Mouse (Mus musculus): ENCODE results near the gene Scn5a. TPM values are rescaled to one million over a fixed set of nuclear protein-coding genes. Genes with fewer than 3 reads are reported as not detected.
A peak's percentile ranks its signal among the peaks of the same experiment; 100 is the strongest.

Scn5a gene
- polyA plus RNA-seq, 1 experiment from 2014 or later = 0.10 TPM

- Histone ChIP-seq H3K9ac (replicated peaks; ENCODE audit: low read depth, low read length) (no peak overlapping the region), H3K27ac (ENCODE audit: low read length) (no peak overlapping the region), H3K9me3 (ENCODE audit: control insufficient read depth, low read depth, low read length) (no peaks in the 10 kb centered on the region), H3K4me1 (ENCODE audit: control insufficient read depth, insufficient read depth, low read length) (0 out of 2 replicates have a peak, but pooled peaks cover 2% of the 10 kb centered on the region), H3K4me2 (replicated peaks; ENCODE audit: low read depth, low read length) (no peak overlapping the region), H3K27me3 (ENCODE audit: control insufficient read depth, insufficient read depth, low read length) (no peaks in the 10 kb centered on the region), H3K4me3 (ENCODE audit: low read depth, low read length) (no peak overlapping the region), H3K36me3 (ENCODE audit: control insufficient read depth, insufficient read depth, low read length) (no peaks in the 10 kb centered on the region)
- ATAC-seq (ENCODE audit: insufficient number of reproducible peaks, insufficient read depth, low FRiP score, low read depth) = peak; percentile 28; the same call in 1 of the 2 replicates
- 33% methylated on average over 5 of the region's 5 CpGs for WGBS
These were observed 81.9 kb downstream of the Scn5a start for GRCm38 (mm10) chr9:119496960-119497359.

- WGBS = 83% methylated on average over 9 of the region's 9 CpGs
- Histone ChIP-seq H3K4me2 (replicated peaks; ENCODE audit: low read depth, low read length) (no peak overlapping the region), H3K27ac (ENCODE audit: low read length) (no peak overlapping the region), H3K27me3 (ENCODE audit: control insufficient read depth, insufficient read depth, low read length) (no peaks in the 10 kb centered on the region), H3K9ac (replicated peaks; ENCODE audit: low read depth, low read length) (no peak overlapping the region), H3K36me3 (ENCODE audit: control insufficient read depth, insufficient read depth, low read length) (no peaks in the 10 kb centered on the region), H3K4me1 (ENCODE audit: control insufficient read depth, insufficient read depth, low read length) (0 out of 2 replicates have a peak, but pooled peaks cover 2% of the 10 kb centered on the region), H3K9me3 (ENCODE audit: control insufficient read depth, low read depth, low read length) (no peaks in the 10 kb centered on the region), H3K4me3 (ENCODE audit: low read depth, low read length) (no peak overlapping the region)
- ATAC-seq (ENCODE audit: insufficient number of reproducible peaks, insufficient read depth, low FRiP score, low read depth) = no peak
These were observed 82.5 kb downstream of the Scn5a start for GRCm38 (mm10) chr9:119496354-119496753.

GRCm38 (mm10) chr9:119484868-119485267 is 93.9 kb downstream of the Scn5a start:
- Histone ChIP-seq H3K9ac (replicated peaks; ENCODE audit: low read depth, low read length) (no peak overlapping the region), H3K27me3 (ENCODE audit: control insufficient read depth, insufficient read depth, low read length) (no peaks in the 10 kb centered on the region), H3K4me1 (ENCODE audit: control insufficient read depth, insufficient read depth, low read length) (no peaks in the 10 kb centered on the region), H3K9me3 (ENCODE audit: control insufficient read depth, low read depth, low read length) (no peaks in the 10 kb centered on the region), H3K4me3 (ENCODE audit: low read depth, low read length) (no peak overlapping the region), H3K4me2 (replicated peaks; ENCODE audit: low read depth, low read length) (no peak overlapping the region), H3K27ac (ENCODE audit: low read length) (no peak overlapping the region), H3K36me3 (ENCODE audit: control insufficient read depth, insufficient read depth, low read length) (no peaks in the 10 kb centered on the region)
- ATAC-seq (ENCODE audit: insufficient number of reproducible peaks, insufficient read depth, low FRiP score, low read depth) = no peak
- 79% methylated on average over 13 of the region's 13 CpGs for WGBS

GRCm38 (mm10) chr9:119484420-119484819 is 94.4 kb downstream of the Scn5a start:
- H3K9ac ChIP-seq (replicated peaks; ENCODE audit: low read depth, low read length) = no peak overlapping the region
- ATAC-seq (ENCODE audit: insufficient number of reproducible peaks, insufficient read depth, low FRiP score, low read depth) = no peak
- 57% methylated on average over 9 of the region's 9 CpGs for WGBS

GRCm38 (mm10) chr9:119483554-119484353 is 95.1 kb downstream of the Scn5a start:
- Histone ChIP-seq H3K27ac (ENCODE audit: low read length) (no peak overlapping the region), H3K4me2 (replicated peaks; ENCODE audit: low read depth, low read length) (no peak overlapping the region), H3K9ac (replicated peaks; ENCODE audit: low read depth, low read length) (no peak overlapping the region), H3K4me3 (ENCODE audit: low read depth, low read length) (no peak overlapping the region), H3K9me3 (ENCODE audit: control insufficient read depth, low read depth, low read length) (no peaks in the 10 kb centered on the region), H3K4me1 (ENCODE audit: control insufficient read depth, insufficient read depth, low read length) (no peaks in the 10 kb centered on the region), H3K27me3 (ENCODE audit: control insufficient read depth, insufficient read depth, low read length) (no peaks in the 10 kb centered on the region), H3K36me3 (ENCODE audit: control insufficient read depth, insufficient read depth, low read length) (no peaks in the 10 kb centered on the region)
- 50% methylated on average over 23 of the region's 23 CpGs for WGBS
- no peak for ATAC-seq (ENCODE audit: insufficient number of reproducible peaks, insufficient read depth, low FRiP score, low read depth)

More at GRCm38 (mm10) chr9:119484420-119484819, 94.4 kb downstream of the Scn5a start:
- H3K27me3 ChIP-seq (ENCODE audit: control insufficient read depth, insufficient read depth, low read length) = no peaks in the 10 kb centered on the region
- no peak overlapping the region for H3K4me2 ChIP-seq (replicated peaks; ENCODE audit: low read depth, low read length)
- no peaks in the 10 kb centered on the region for H3K9me3 ChIP-seq (ENCODE audit: control insufficient read depth, low read depth, low read length)
- H3K27ac ChIP-seq (ENCODE audit: low read length) = no peak overlapping the region
- no peak overlapping the region for H3K4me3 ChIP-seq (ENCODE audit: low read depth, low read length)
- no peaks in the 10 kb centered on the region for H3K4me1 ChIP-seq (ENCODE audit: control insufficient read depth, insufficient read depth, low read length)
- H3K36me3 ChIP-seq (ENCODE audit: control insufficient read depth, insufficient read depth, low read length) = no peaks in the 10 kb centered on the region

- H3K27me3 ChIP-seq (ENCODE audit: control insufficient read depth, insufficient read depth, low read length) = no peaks in the 10 kb centered on the region
- H3K9me3 ChIP-seq (ENCODE audit: control insufficient read depth, low read depth, low read length) = no peaks in the 10 kb centered on the region
- H3K36me3 ChIP-seq (ENCODE audit: control insufficient read depth, insufficient read depth, low read length) = no peaks in the 10 kb centered on the region
- WGBS = 79% methylated on average over 4 of the region's 4 CpGs
- H3K4me1 ChIP-seq (ENCODE audit: control insufficient read depth, insufficient read depth, low read length) = no peaks in the 10 kb centered on the region
- H3K4me2 ChIP-seq (replicated peaks; ENCODE audit: low read depth, low read length) = no peak overlapping the region
- H3K4me3 ChIP-seq (ENCODE audit: low read depth, low read length) = no peak overlapping the region
- ATAC-seq (ENCODE audit: insufficient number of reproducible peaks, insufficient read depth, low FRiP score, low read depth) = no peak
- H3K9ac ChIP-seq (replicated peaks; ENCODE audit: low read depth, low read length) = no peak overlapping the region
- no peak overlapping the region for H3K27ac ChIP-seq (ENCODE audit: low read length)
These were observed 97.2 kb downstream of the Scn5a start for GRCm38 (mm10) chr9:119481612-119482011.

GRCm38 (mm10) chr9:119479297-119479696 is 99.5 kb downstream of the Scn5a start:
- ATAC-seq (ENCODE audit: insufficient number of reproducible peaks, insufficient read depth, low FRiP score, low read depth) = no peak
- 56% methylated on average over 8 of the region's 8 CpGs for WGBS
- Histone ChIP-seq H3K9ac (replicated peaks; ENCODE audit: low read depth, low read length) (no peak overlapping the region), H3K4me3 (ENCODE audit: low read depth, low read length) (no peak overlapping the region), H3K9me3 (ENCODE audit: control insufficient read depth, low read depth, low read length) (no peaks in the 10 kb centered on the region), H3K27me3 (ENCODE audit: control insufficient read depth, insufficient read depth, low read length) (no peaks in the 10 kb centered on the region), H3K4me1 (ENCODE audit: control insufficient read depth, insufficient read depth, low read length) (no peaks in the 10 kb centered on the region), H3K27ac (ENCODE audit: low read length) (no peak overlapping the region), H3K36me3 (ENCODE audit: control insufficient read depth, insufficient read depth, low read length) (no peaks in the 10 kb centered on the region), H3K4me2 (replicated peaks; ENCODE audit: low read depth, low read length) (no peak overlapping the region)

GRCm38 (mm10) chr9:119478345-119478744 is 100.5 kb downstream of the Scn5a start:
- ATAC-seq (ENCODE audit: insufficient number of reproducible peaks, insufficient read depth, low FRiP score, low read depth) = no peak
- H3K4me3 ChIP-seq (ENCODE audit: low read depth, low read length) = no peak overlapping the region
- H3K4me2 ChIP-seq (replicated peaks; ENCODE audit: low read depth, low read length) = no peak overlapping the region
- H3K36me3 ChIP-seq (ENCODE audit: control insufficient read depth, insufficient read depth, low read length) = no peaks in the 10 kb centered on the region
- no peaks in the 10 kb centered on the region for H3K9me3 ChIP-seq (ENCODE audit: control insufficient read depth, low read depth, low read length)
- H3K27me3 ChIP-seq (ENCODE audit: control insufficient read depth, insufficient read depth, low read length) = no peaks in the 10 kb centered on the region
- WGBS = 84% methylated on average over 11 of the region's 11 CpGs
- no peak overlapping the region for H3K9ac ChIP-seq (replicated peaks; ENCODE audit: low read depth, low read length)
- H3K4me1 ChIP-seq (ENCODE audit: control insufficient read depth, insufficient read depth, low read length) = no peaks in the 10 kb centered on the region
- no peak overlapping the region for H3K27ac ChIP-seq (ENCODE audit: low read length)

- Histone ChIP-seq H3K27ac (ENCODE audit: low read length) (no peak overlapping the region), H3K4me1 (ENCODE audit: control insufficient read depth, insufficient read depth, low read length) (no peaks in the 10 kb centered on the region), H3K27me3 (ENCODE audit: control insufficient read depth, insufficient read depth, low read length) (no peaks in the 10 kb centered on the region), H3K9ac (replicated peaks; ENCODE audit: low read depth, low read length) (no peak overlapping the region), H3K9me3 (ENCODE audit: control insufficient read depth, low read depth, low read length) (no peaks in the 10 kb centered on the region), H3K4me3 (ENCODE audit: low read depth, low read length) (no peak overlapping the region), H3K4me2 (replicated peaks; ENCODE audit: low read depth, low read length) (no peak overlapping the region), H3K36me3 (ENCODE audit: control insufficient read depth, insufficient read depth, low read length) (no peaks in the 10 kb centered on the region)
- WGBS = 36% methylated on average over 6 of the region's 6 CpGs
- ATAC-seq (ENCODE audit: insufficient number of reproducible peaks, insufficient read depth, low FRiP score, low read depth) = no peak
These were observed 101.1 kb downstream of the Scn5a start for GRCm38 (mm10) chr9:119477754-119478153.

Measured in stomach, embryonic 14.5 days (tissue).